Mouse (Mus musculus) stomach, postnatal 0 days (tissue): Measurements from ENCODE around the gene Zrsr1. TPM values are rescaled to one million over a fixed set of nuclear protein-coding genes. Genes with fewer than 3 reads are reported as not detected.
A peak's percentile ranks its signal among the peaks of the same experiment; 100 is the strongest.

Experiments used
- ATAC-seq: fragments of 200-750 bp; cut with Nextera tagmentation; 2 replicates; pipeline ENCODE4 v1.8.0; 2017; ENCODE audit not compliant: low FRiP score, low TSS enrichment
- DNase-seq: peaks from one replicate; pipeline ENCODE4 v3.0.0-alpha.2; 2016; ENCODE audit warnings: low spot score
- H3K27ac ChIP-seq: fragments of 300-500 bp; sonication (generic); replicated peaks from 2 replicates; pipeline ENCODE4 v1.5.1; 2014; ENCODE audit warnings: mild to moderate bottlenecking, control low read depth
- H3K27me3 ChIP-seq: fragments of 300-500 bp; sonication (generic); 2 replicates; pipeline ENCODE4 v1.6.1; 2014; ENCODE audit warnings: low read length; ENCODE audit not compliant: control insufficient read depth, insufficient read depth
- H3K36me3 ChIP-seq: fragments of 300-500 bp; sonication (generic); 2 replicates; pipeline ENCODE4 v1.6.1; 2014; ENCODE audit warnings: low read length, mixed read lengths; ENCODE audit not compliant: control insufficient read depth, insufficient read depth
- H3K4me1 ChIP-seq: fragments of 300-500 bp; sonication (generic); replicated peaks from 2 replicates; pipeline ENCODE4 v1.6.1; 2014; ENCODE audit warnings: antibody characterized with exemption; ENCODE audit not compliant: control insufficient read depth, insufficient read depth
- H3K4me2 ChIP-seq: fragments of 300-500 bp; sonication (generic); replicated peaks from 2 replicates; pipeline ENCODE4 v1.6.1; 2014; ENCODE audit warnings: low read depth, mild to moderate bottlenecking, control low read depth, moderate library complexity
- H3K4me3 ChIP-seq: fragments of 300-500 bp; sonication (generic); 2 replicates; pipeline ENCODE4 v1.5.1; 2014; ENCODE audit warnings: low read depth, low read length, control low read depth
- H3K9ac ChIP-seq: fragments of 300-500 bp; sonication (generic); 2 replicates; pipeline ENCODE4 v1.6.1; 2014; ENCODE audit warnings: mild to moderate bottlenecking, low read length, control low read depth, mixed read lengths
- H3K9me3 ChIP-seq: fragments of 300-500 bp; sonication (generic); 2 replicates; pipeline ENCODE4 v1.6.1; 2016; ENCODE audit warnings: low read length; ENCODE audit not compliant: control insufficient read depth
- CTCF ChIP-seq: IDR thresholded peaks from 2 replicates; pipeline ENCODE4 v1.5.1; 2016; ENCODE audit warnings: antibody characterized with exemption, low read depth, mild to moderate bottlenecking, moderate library complexity
- EP300 ChIP-seq: optimal IDR thresholded peaks from 2 replicates; pipeline ENCODE3; 2016; ENCODE audit warnings: antibody characterized with exemption
- WGBS: fragments of 180-500 bp; shearing (Covaris S2); extraction: QIAGEN DNeasy Blood & Tissue Kit; methylation state at CpG from one replicate; pipeline ENCODE4 v1.1.7; 2014; 5-methylcytosine and 5-hydroxymethylcytosine counted together
- polyA plus RNA-seq: library from polyadenylated mRNA; unstranded; fragments of >200 nt; fragmentation: Nextera tagmentation; extraction: Ambion mirVana; gene quantifications from 2 replicates; pipeline ENCODE4 v1.2.1, GENCODE M21; 2015

Zrsr1 gene
- polyA plus RNA-seq, 1 experiment from 2014 or later, result 2.2 TPM

- Histone ChIP-seq H3K27ac (no peak overlapping the region), H3K4me1 (no peaks in the 10 kb centered on the region), H3K4me2 (no peak overlapping the region), H3K4me3 (no peak overlapping the region), H3K9me3 (no peaks in the 10 kb centered on the region), H3K9ac (no peak overlapping the region), H3K27me3 (no peaks in the 10 kb centered on the region), H3K36me3 (peaks cover 8% of the 10 kb centered on the region; the same call in 1 of the 2 replicates)
- WGBS, result 80% methylated on average over 2 of the region's 2 CpGs
- no peak for TF ChIP-seq EP300
- no peak for TF ChIP-seq CTCF
- ATAC-seq (no peak), DNase-seq (no peak)
Observed at GRCm38 (mm10) chr11:22994271-22994670, 22.5 kb downstream of the Zrsr1 start.

GRCm38 (mm10) chr11:22995461-22995860, 23.7 kb downstream of the Zrsr1 start:
- no peaks in the 10 kb centered on the region for H3K27me3 ChIP-seq
- H3K4me1 ChIP-seq, result no peaks in the 10 kb centered on the region
- peaks cover 12% of the 10 kb centered on the region; the same call in 1 of the 2 replicates for H3K36me3 ChIP-seq
- no peaks in the 10 kb centered on the region for H3K9me3 ChIP-seq
- H3K27ac ChIP-seq, result no peak overlapping the region
- no peak for TF ChIP-seq CTCF
- no peak overlapping the region for H3K4me3 ChIP-seq
- DNase-seq, result no peak
- H3K4me2 ChIP-seq, result no peak overlapping the region
- WGBS, result 91% methylated on average over 4 of the region's 4 CpGs
- no peak overlapping the region for H3K9ac ChIP-seq
- no peak for ATAC-seq

DNA sequence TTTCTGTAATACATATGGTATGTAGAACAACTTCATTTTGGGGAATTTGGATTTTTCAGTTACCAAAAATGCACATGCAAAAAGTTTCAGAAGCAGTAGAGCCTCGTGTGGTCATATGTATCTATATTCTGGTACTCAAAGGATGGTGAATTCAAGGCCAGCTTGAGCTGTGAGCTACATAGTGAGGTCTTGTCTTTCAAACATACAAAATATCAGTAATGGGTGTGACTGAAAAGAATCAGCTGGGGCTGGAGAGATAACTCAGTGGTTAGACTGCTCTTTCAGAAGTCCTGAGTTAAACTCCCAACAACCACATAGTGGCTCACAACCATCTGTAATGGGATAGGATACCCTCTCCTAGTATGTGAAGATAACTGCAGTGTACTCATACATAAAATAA, 26.5 kb downstream of the Zrsr1 start:
- Histone ChIP-seq H3K36me3 (peaks cover 25% of the 10 kb centered on the region), H3K4me2 (no peak overlapping the region), H3K9me3 (no peaks in the 10 kb centered on the region), H3K4me1 (no peaks in the 10 kb centered on the region), H3K27ac (no peak overlapping the region), H3K4me3 (no peak overlapping the region), H3K9ac (no peak overlapping the region), H3K27me3 (no peaks in the 10 kb centered on the region)
- no peak for ATAC-seq
- DNase-seq, result no peak
- WGBS, result 71% methylated on average over 1 of the region's 1 CpGs
- TF ChIP-seq CTCF, result no peak
- no peak for TF ChIP-seq EP300

DNA sequence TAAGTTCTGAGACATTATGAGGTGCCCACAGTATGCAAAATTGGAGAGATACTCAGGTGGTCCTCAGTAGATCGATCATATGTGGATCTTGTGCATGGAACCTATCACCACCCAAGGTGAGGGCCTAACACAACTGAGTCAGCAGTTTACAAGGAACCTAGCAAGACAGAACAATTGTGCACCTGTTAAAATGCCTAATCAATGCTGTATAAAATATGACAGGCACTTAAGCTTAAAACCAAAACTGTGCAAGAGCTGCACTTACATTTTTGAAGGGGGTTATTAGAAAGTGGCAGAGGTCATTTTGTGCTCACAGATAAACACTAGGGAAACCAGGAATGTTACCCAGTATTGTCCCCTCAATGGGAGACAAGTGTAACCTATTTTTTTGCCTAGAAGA, 33.5 kb downstream of the Zrsr1 start:
- Histone ChIP-seq H3K4me2 (no peak overlapping the region), H3K4me3 (no peak overlapping the region), H3K9ac (no peak overlapping the region), H3K27ac (no peak overlapping the region), H3K27me3 (no peaks in the 10 kb centered on the region), H3K4me1 (no peaks in the 10 kb centered on the region), H3K36me3 (peaks cover 22% of the 10 kb centered on the region), H3K9me3 (no peaks in the 10 kb centered on the region)
- no peak for DNase-seq
- TF ChIP-seq CTCF (no peak), EP300 (no peak)
- 80% methylated on average over 1 of the region's 1 CpGs for WGBS
- ATAC-seq, result no peak

- Histone ChIP-seq H3K27ac (no peak overlapping the region), H3K4me3 (peak overlapping the region; percentile 58), H3K9ac (no peak overlapping the region), H3K4me2 (peak overlapping the region; percentile 61), H3K27me3 (no peaks in the 10 kb centered on the region), H3K4me1 (no peaks in the 10 kb centered on the region), H3K9me3 (no peaks in the 10 kb centered on the region), H3K36me3 (peaks cover 15% of the 10 kb centered on the region)
- TF ChIP-seq CTCF (no peak), EP300 (no peak)
- DNase-seq, result no peak
- WGBS, result 5% methylated on average over 6 of the region's 6 CpGs
- ATAC-seq, result peak; percentile 44
Observed at GRCm38 (mm10) chr11:23007166-23007480, 35.3 kb downstream of the Zrsr1 start.

DNA sequence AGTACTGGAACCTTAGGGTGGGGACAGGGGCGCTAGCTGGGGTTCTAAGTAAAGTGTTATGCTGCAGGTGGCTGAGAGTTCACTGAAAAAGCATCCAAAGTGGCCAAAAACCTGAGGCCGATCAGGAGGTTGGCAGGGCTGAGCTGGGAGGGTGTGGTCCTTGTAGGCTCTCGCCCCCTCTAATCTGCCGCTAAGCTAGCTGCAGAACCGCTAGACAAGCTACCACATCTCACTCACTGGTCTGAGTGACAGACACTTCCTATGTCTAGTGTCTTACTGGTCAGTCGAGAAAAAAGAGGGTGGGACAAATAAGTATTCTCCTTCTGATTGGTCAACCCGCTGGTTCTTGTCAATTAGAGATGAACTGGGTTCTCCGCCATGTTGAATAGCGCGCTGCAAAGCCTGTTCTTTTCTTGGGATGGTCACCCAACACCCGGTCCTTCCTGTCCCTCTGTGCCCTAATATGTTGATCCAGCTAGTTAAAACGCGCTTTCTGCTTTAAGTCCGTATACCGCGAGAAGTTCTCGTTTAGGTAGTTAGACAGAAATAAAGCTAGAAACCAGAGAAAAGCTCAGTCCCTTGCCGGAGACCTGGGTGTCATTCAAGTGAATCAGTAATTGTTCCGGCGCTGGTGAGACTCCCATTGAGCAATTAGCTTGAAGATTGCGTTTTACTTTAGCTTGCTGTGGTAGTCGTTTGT, 35.8 kb downstream of the Zrsr1 start, which contains the start of gene Fam161a:
TSS of gene Fam161a (plus strand) at position 51 of the 700 bp plus-strand sequence.
- Histone ChIP-seq H3K36me3 (peaks cover 10% of the 10 kb centered on the region), H3K27me3 (no peaks in the 10 kb centered on the region), H3K9me3 (no peaks in the 10 kb centered on the region), H3K27ac (peak within 1 kb of the TSS; percentile 85), H3K4me1 (no peaks in the 10 kb centered on the region), H3K4me2 (peak within 1 kb of the TSS; percentile 61), H3K4me3 (peak within 1 kb of the TSS; percentile 58), H3K9ac (peak within 1 kb of the TSS; percentile 73)
- no peak for TF ChIP-seq EP300
- no peak for TF ChIP-seq CTCF
- WGBS, result 2% methylated on average over 22 of the region's 22 CpGs
- peak; percentile 60 for DNase-seq
- peak; percentile 95 for ATAC-seq
